In the genomic region with DNA sequence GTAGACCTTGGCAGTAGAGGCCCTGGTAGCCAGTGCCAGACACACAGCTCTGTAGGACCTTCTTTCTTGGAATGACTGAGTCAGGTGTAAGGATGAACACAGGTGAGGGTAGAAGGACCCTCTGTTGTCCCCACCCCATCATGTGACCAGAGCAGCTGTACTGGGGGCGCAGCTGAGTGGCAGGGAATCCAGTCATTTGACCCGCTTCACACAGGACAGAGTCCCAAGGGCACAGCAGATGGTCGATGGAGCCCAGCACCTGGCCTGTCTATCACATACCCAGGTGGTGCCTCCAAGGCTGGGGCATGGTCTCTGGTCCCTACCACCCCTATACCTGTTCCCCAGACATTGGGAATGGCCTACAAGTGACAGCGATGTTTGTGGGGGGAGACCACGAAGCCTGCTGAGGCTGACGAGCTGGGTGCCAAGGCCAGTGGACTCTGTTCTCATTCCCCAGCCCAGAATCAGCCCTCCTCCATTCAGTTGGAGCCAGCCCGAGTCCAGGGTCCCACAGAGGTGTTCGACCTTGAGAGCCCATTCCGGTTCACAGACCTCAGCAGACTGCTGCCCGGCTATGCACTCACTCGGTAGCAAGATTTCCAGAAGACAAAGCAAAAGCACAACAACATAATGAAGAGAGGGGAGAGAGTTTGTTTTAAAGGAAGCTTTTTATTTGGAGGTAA, we compare ENCODE assay signal across 24 mouse cellular contexts. TPM values are rescaled to one million over a fixed set of nuclear protein-coding genes. Genes with fewer than 3 reads are reported as not detected.
DNase-seq lines count a peak whose midpoint lies in the region; ATAC-seq and TF ChIP-seq lines count a peak whose summit lies in the region.
"Had no signal": no experiment of that assay in that cellular context is flagged by ENCODE, and none has a peak within 500 bp of the region (broad histone marks: within the 10 kb centered on the region; RNA-seq: fewer than 3 reads in every experiment).

No protein-coding gene starts in this region.

- H3K9me3 ChIP-seq in embryonic facial prominence, embryonic 14.5 days (ENCODE audit: control insufficient read depth, low read length), result no peaks in the 10 kb centered on the region
- no peaks in the 10 kb centered on the region for H3K9me3 ChIP-seq in embryonic facial prominence, embryonic 10.5 days
- H3K9me3 ChIP-seq in liver, embryonic 12.5 days (replicated peaks), result no peaks in the 10 kb centered on the region
- H3K9me3 ChIP-seq: embryonic facial prominence, embryonic 15.5 days; hindbrain, embryonic 15.5 days; midbrain, embryonic 15.5 days had no signal

- TF ChIP-seq CTCF in spleen, adult 2 months (IDR thresholded peaks at IDR 0.05; ENCODE audit: extremely low read depth, insufficient read depth, insufficient read length, insufficient replicate concordance), result no peak

- no peaks in the 10 kb centered on the region for H3K27me3 ChIP-seq in embryonic facial prominence, embryonic 14.5 days (replicated peaks; ENCODE audit: control insufficient read depth, insufficient read depth, low read length)
- H3K27me3 ChIP-seq in embryonic facial prominence, embryonic 10.5 days (replicated peaks; ENCODE audit: low read depth, poor library complexity, severe bottlenecking), result no peaks in the 10 kb centered on the region
- no peaks in the 10 kb centered on the region for H3K27me3 ChIP-seq in spleen, adult 2 months (ENCODE audit: control insufficient read depth, insufficient read depth, low read length)
- no peaks in the 10 kb centered on the region for H3K27me3 ChIP-seq in liver, embryonic 12.5 days (replicated peaks)
- H3K27me3 ChIP-seq: embryonic facial prominence, embryonic 15.5 days; hindbrain, embryonic 15.5 days; midbrain, embryonic 15.5 days had no signal

- H3K4me1 ChIP-seq in embryonic facial prominence, embryonic 14.5 days (ENCODE audit: control insufficient read depth, insufficient read depth, low read length), result peaks cover 19% of the 10 kb centered on the region
- H3K4me1 ChIP-seq in embryonic facial prominence, embryonic 10.5 days, result peaks cover 63% of the 10 kb centered on the region
- H3K4me1 ChIP-seq in spleen, adult 2 months (ENCODE audit: control insufficient read depth, insufficient read depth, insufficient read length), result peaks cover 54% of the 10 kb centered on the region
- peaks cover 95% of the 10 kb centered on the region for H3K4me1 ChIP-seq in liver, embryonic 12.5 days

- peak; percentile 56 for DNase-seq in embryonic facial prominence, embryonic 14.5 days (ENCODE audit: low spot score)
- no peak for DNase-seq in embryonic facial prominence, embryonic 10.5 days (ENCODE audit: low spot score)
- DNase-seq in spleen, adult 2 months (ENCODE audit: low read depth in 1 of 2, low spot score in 2 of 2), result no peak
- DNase-seq in spleen, adult 18-20 months, result no peak
- DNase-seq in neural tube, embryonic 10.5 days (ENCODE audit: extremely low spot score, low spot score), result no peak
- no peak for DNase-seq in urinary bladder, adult 18-20 months (ENCODE audit: low spot score in 2 of 2)
- no peak for DNase-seq in cerebellum, adult 9-11 months
- DNase-seq: adrenal gland, adult 8-10 months; cerebellum, postnatal 14 days; gastrocnemius, postnatal 10 days; heart, adult 11 months; heart, postnatal 36 days; left cerebral cortex, postnatal 4 days; lung, postnatal 14 days; thymus, postnatal 14 days had no signal

- no peak overlapping the region for H3K27ac ChIP-seq in embryonic facial prominence, embryonic 14.5 days (replicated peaks; ENCODE audit: low read depth, low read length)
- H3K27ac ChIP-seq in embryonic facial prominence, embryonic 10.5 days (replicated peaks), result no peak overlapping the region; the same call in 1 of the 2 replicates
- H3K27ac ChIP-seq in spleen, adult 2 months (ENCODE audit: insufficient read depth, low read length), result peak overlapping the region; percentile 81; the same call in 1 of the 2 replicates
- H3K27ac ChIP-seq in liver, embryonic 12.5 days, result peak overlapping the region; percentile 92
- H3K27ac ChIP-seq: embryonic facial prominence, embryonic 15.5 days; hindbrain, embryonic 15.5 days; liver, embryonic 14.5 days; midbrain, embryonic 15.5 days had no signal

- 81% methylated on average over 11 of the region's 11 CpGs for WGBS in embryonic facial prominence, embryonic 14.5 days
- WGBS in embryonic facial prominence, embryonic 10.5 days, result 85% methylated on average over 11 of the region's 11 CpGs
- whole genome bisulfite sequencing in spleen, adult 2 months, result 83% methylated on average over 11 of the region's 11 CpGs
- WGBS in liver, embryonic 12.5 days (ENCODE audit: insufficient replicate concordance), result 78% methylated on average over 11 of the region's 11 CpGs

- no peak overlapping the region for H3K9ac ChIP-seq in embryonic facial prominence, embryonic 14.5 days (ENCODE audit: low read depth, low read length)
- H3K9ac ChIP-seq in liver, embryonic 12.5 days, result no peak overlapping the region
- H3K9ac ChIP-seq: embryonic facial prominence, embryonic 15.5 days; hindbrain, embryonic 15.5 days; liver, embryonic 14.5 days; midbrain, embryonic 15.5 days had no signal

- H3K4me3 ChIP-seq in embryonic facial prominence, embryonic 14.5 days (ENCODE audit: low read depth, low read length), result no peak overlapping the region
- no peak overlapping the region for H3K4me3 ChIP-seq in embryonic facial prominence, embryonic 10.5 days
- no peak overlapping the region for H3K4me3 ChIP-seq in spleen, adult 2 months (ENCODE audit: extremely low read depth, insufficient read depth, insufficient read length)
- H3K4me3 ChIP-seq in liver, embryonic 12.5 days, result no peak overlapping the region
- H3K4me3 ChIP-seq: embryonic facial prominence, embryonic 15.5 days; hindbrain, embryonic 15.5 days; left cerebral cortex, adult 2 months; midbrain, embryonic 15.5 days had no signal

- no peaks in the 10 kb centered on the region for H3K36me3 ChIP-seq in embryonic facial prominence, embryonic 14.5 days (ENCODE audit: control insufficient read depth, insufficient read depth, low read length)
- H3K36me3 ChIP-seq in embryonic facial prominence, embryonic 10.5 days (replicated peaks), result peaks cover 1% of the 10 kb centered on the region
- no peaks in the 10 kb centered on the region for H3K36me3 ChIP-seq in spleen, adult 2 months (ENCODE audit: control insufficient read depth, insufficient read depth, low read length)
- 0 out of 2 replicates have a peak, but pooled peaks cover 4% of the 10 kb centered on the region for H3K36me3 ChIP-seq in liver, embryonic 12.5 days
- H3K36me3 ChIP-seq: embryonic facial prominence, embryonic 15.5 days; hindbrain, embryonic 15.5 days; midbrain, embryonic 15.5 days had no signal

- no peak for ATAC-seq in embryonic facial prominence, embryonic 14.5 days (ENCODE audit: low read depth)
- ATAC-seq in liver, embryonic 12.5 days, result no peak
- ATAC-seq: intestine, embryonic 16.5 days; midbrain, embryonic 15.5 days had no signal

- no peak for TF ChIP-seq POLR2A in spleen, adult 2 months (IDR thresholded peaks at IDR 0.05; ENCODE audit: low read depth, low read length)

- H3K4me2 ChIP-seq in embryonic facial prominence, embryonic 14.5 days (ENCODE audit: low read depth, low read length), result no peak overlapping the region
- no peak overlapping the region; the same call in 1 of the 2 replicates for H3K4me2 ChIP-seq in liver, embryonic 12.5 days
- H3K4me2 ChIP-seq: embryonic facial prominence, embryonic 15.5 days; hindbrain, embryonic 15.5 days; midbrain, embryonic 15.5 days had no signal

RNA-seq across cellular contexts. Expression of a gene that starts 8.7 kb away (rescaled TPM):
- polyA plus RNA-seq in embryonic facial prominence, embryonic 14.5 days (2014; fragmentation: Nextera tagmentation; extraction: Ambion mirVana), result 2.0 and 2.8 TPM in 2 replicates
- polyA plus RNA-seq in embryonic facial prominence, embryonic 10.5 days (2016; fragmentation: Nextera tagmentation; extraction: Ambion mirVana), result 1.7 and 2.5 TPM in 2 replicates
- polyA plus RNA-seq in spleen, adult 2 months (2012; rRNA removed), result 32.2 and 36.3 TPM in 2 replicates
- 18.3 and 19.3 TPM in 2 replicates for polyA plus RNA-seq in liver, embryonic 12.5 days (2016; fragmentation: Nextera tagmentation; extraction: Ambion mirVana)

RNA-seq across cellular contexts. Expression of a gene that starts 16.4 kb away (rescaled TPM):
- polyA plus RNA-seq in embryonic facial prominence, embryonic 14.5 days (2014; fragmentation: Nextera tagmentation; extraction: Ambion mirVana), result 11.5 and 11.8 TPM in 2 replicates
- not detected in 2 replicates for polyA plus RNA-seq in embryonic facial prominence, embryonic 10.5 days (2016; fragmentation: Nextera tagmentation; extraction: Ambion mirVana)
- not detected in 2 replicates for polyA plus RNA-seq in spleen, adult 2 months (2012; rRNA removed)
- polyA plus RNA-seq in liver, embryonic 12.5 days (2016; fragmentation: Nextera tagmentation; extraction: Ambion mirVana), result not detected in 2 replicates
- polyA plus RNA-seq: heart, embryonic 14.5 days; hindbrain, embryonic 15.5 days; testis, adult 2 months had no signal

RNA-seq across cellular contexts. Expression of a gene that starts 17.6 kb away (rescaled TPM):
- polyA plus RNA-seq in embryonic facial prominence, embryonic 14.5 days (2014; fragmentation: Nextera tagmentation; extraction: Ambion mirVana), result 106 and 107 TPM in 2 replicates
- polyA plus RNA-seq in embryonic facial prominence, embryonic 10.5 days (2016; fragmentation: Nextera tagmentation; extraction: Ambion mirVana), result 116 and 122 TPM in 2 replicates
- polyA plus RNA-seq in spleen, adult 2 months (2012; rRNA removed), result 27.2 and 36.2 TPM in 2 replicates
- 72.3 and 73.8 TPM in 2 replicates for polyA plus RNA-seq in liver, embryonic 12.5 days (2016; fragmentation: Nextera tagmentation; extraction: Ambion mirVana)

RNA-seq across cellular contexts. Expression of a gene that starts 36.3 kb away (rescaled TPM):
- 5.2 and 5.5 TPM in 2 replicates for polyA plus RNA-seq in embryonic facial prominence, embryonic 14.5 days (2014; fragmentation: Nextera tagmentation; extraction: Ambion mirVana)
- 0.16 and 0.26 TPM in 2 replicates for polyA plus RNA-seq in embryonic facial prominence, embryonic 10.5 days (2016; fragmentation: Nextera tagmentation; extraction: Ambion mirVana)
- 8.1 and 11.9 TPM in 2 replicates for polyA plus RNA-seq in spleen, adult 2 months (2012; rRNA removed)
- polyA plus RNA-seq in liver, embryonic 12.5 days (2016; fragmentation: Nextera tagmentation; extraction: Ambion mirVana), result 0.72 and 0.75 TPM in 2 replicates

RNA-seq across cellular contexts. Expression of a gene that starts 43.4 kb away (rescaled TPM):
- polyA plus RNA-seq in embryonic facial prominence, embryonic 14.5 days (2014; fragmentation: Nextera tagmentation; extraction: Ambion mirVana), result 5.1 and 5.7 TPM in 2 replicates
- 0.51 and 0.54 TPM in 2 replicates for polyA plus RNA-seq in embryonic facial prominence, embryonic 10.5 days (2016; fragmentation: Nextera tagmentation; extraction: Ambion mirVana)
- 23.2 and 29.5 TPM in 2 replicates for polyA plus RNA-seq in spleen, adult 2 months (2012; rRNA removed)
- 6.7 and 7.3 TPM in 2 replicates for polyA plus RNA-seq in liver, embryonic 12.5 days (2016; fragmentation: Nextera tagmentation; extraction: Ambion mirVana)

Comparison
In these comparisons a context has a peak if more than half of its experiments do, and no peak if none do; other contexts are left out.
1. RNA of a gene that starts 16.4 kb away (polyA plus RNA-seq): 11.5 to 11.8 TPM in embryonic facial prominence, embryonic 14.5 days; not detected in embryonic facial prominence, embryonic 10.5 days, not detected in spleen, adult 2 months and not detected in liver, embryonic 12.5 days; every median in the first group is over 10 times any median in the second.
2. H3K27ac ChIP-seq: peak in spleen, adult 2 months (single experiment) and liver, embryonic 12.5 days (single experiment); none in embryonic facial prominence, embryonic 14.5 days (single experiment) and embryonic facial prominence, embryonic 10.5 days (single experiment).